Mouse (Mus musculus): ENCODE data around the gene Krt12.

- TF ChIP-seq FLI1 (IDR thresholded peaks at IDR 0.05; ENCODE audit: low read length) (no peak), GATA1 (IDR thresholded peaks at IDR 0.05; ENCODE audit: borderline replicate concordance, low read length) (no peak)
Observed at GRCm38 (mm10) chr11:99420586-99420985, 1.5 kb downstream of the Krt12 start.
